Mouse (Mus musculus) monocyte, adult 2 months (primary cell): Measurements from ENCODE around the gene Cdk9.

ENCODE experiments used
- DNase-seq, 2 experiments: peaks; one replicate each; pipeline ENCODE4 v3.0.0; 2022; ENCODE audit warnings: low spot score in 2 of 2, low read depth in 1 of 2

Cdk9 gene

GRCm38 (mm10) chr2:32734480-32734879, 21.6 kb upstream of the Cdk9 start:
- DNase-seq = no peak

DNA sequence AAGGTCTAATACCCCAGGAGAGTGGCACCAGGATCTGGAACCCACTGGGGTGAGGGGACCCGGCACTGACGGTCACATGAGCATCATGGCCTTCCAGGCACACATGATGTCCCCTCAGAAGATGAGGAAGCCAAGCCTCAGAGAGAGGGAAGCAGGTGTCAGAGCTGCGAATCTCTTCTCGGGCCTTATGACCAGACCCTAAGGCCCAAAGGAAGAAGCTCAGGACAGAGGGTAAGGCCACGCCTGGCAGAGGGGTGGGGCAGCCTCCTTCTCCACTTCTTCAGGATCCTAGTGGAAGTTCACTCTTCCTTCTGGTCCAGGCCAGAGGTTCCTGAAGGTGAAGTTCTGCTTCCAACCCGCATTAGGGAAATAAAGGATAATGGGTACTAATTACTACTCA, 19.8 kb upstream of the Cdk9 start:
- DNase-seq = no peak

GRCm38 (mm10) chr2:32731911-32732310, 19.0 kb upstream of the Cdk9 start:
- DNase-seq = no peak

DNA sequence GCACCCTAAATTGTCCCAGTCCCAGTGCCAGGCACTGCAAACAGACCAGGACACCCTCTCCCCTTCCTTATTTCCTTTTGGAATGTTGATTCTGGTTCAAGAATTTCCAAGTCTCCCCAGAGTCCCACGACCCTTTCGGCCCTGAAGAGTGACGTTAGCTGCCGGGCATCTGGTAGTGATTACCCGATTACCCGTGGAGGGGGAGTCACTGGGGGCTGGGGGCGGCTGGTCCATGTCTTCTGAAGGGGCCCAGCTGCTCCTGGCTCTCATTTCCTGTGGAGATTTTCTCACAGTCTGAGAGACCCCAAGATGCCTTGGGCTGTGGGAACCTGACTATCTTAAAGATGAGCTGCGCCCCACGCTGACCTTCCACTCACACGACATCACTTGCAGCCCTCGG, 18.0 kb upstream of the Cdk9 start:
- DNase-seq = no peak

- no peak for DNase-seq
Measured at GRCm38 (mm10) chr2:32729547-32729946, 16.7 kb upstream of the Cdk9 start.

DNA sequence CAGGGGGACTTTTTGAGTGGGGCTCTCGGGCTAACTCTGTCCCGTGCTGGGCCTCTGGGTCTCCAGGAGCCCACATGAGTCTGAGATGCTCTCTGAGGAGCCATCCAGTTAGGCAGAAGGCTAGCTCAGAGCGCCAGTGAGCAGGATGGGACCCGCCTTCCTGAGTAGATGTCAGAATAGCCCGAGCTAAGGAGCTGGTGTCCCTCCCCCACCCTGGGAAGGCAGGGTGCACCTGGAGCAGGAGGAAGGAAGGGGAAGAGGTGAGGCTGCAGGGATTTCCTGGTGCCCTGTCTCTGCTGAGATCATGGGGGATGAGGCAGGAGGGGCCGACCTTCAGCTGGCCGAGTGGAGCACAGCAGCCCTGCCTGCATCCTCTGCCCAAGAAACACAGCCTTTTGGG, 15.6 kb upstream of the Cdk9 start:
- no peak for DNase-seq

DNA sequence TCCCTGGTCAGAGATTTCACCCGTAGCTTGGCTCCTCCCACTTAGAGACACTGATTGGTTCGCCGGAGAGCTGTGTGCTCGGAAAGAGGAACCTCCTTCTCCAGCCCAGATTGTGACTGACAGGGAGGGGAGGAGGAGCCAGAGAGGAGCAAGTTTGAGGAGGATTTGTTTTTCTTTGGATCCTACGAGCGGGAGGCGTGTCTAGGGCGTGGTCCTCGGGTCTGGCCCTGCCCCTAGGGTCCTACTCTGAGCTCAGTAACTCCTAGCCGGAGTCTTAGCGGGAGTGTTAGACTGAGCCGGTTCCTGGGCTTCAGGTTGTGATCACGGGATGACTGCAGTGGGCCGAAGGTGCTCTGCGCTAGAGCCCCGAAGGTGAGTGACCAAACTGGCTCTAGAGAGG, 14.6 kb upstream of the Cdk9 start:
- DNase-seq = peak; percentile 68

- no peak for DNase-seq
Measured at GRCm38 (mm10) chr2:32724832-32725790, 12.2 kb upstream of the Cdk9 start.

DNA sequence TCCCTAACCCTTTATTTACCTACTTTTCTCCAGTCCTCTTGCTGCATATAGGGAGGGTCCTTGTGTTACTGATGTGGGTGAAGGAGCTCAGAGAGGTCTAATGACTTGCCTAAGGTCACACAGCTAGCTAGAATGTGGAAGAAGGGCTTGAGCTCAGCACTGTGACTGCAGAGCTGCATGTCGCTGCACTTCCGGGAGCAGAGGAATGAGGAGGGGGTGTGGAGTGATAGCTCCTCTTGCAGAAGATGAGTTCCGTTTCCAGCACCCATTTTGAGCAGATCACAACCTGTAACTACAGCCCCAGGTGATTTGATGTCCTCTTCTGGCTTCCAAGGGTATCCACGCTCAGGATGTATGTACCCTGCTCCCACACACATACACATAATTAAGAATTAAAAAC, 11.3 kb upstream of the Cdk9 start:
- no peak for DNase-seq

DNA sequence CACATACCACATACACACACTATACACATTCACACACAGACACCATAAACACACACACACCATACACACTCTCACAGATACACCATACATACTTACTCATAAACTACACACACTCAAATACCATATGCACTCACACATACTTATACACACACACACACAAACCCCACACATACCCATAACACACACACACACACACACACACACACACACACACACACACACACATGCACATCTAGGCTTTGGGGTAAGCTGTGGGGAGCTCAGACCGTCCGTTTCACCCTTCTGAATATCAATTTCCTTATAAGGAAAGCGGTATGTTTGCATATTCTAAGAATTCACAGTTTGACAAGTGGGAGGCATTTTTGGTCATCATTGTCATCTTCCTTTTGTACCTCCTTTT, 9.7 kb upstream of the Cdk9 start:
- DNase-seq = no peak

DNA sequence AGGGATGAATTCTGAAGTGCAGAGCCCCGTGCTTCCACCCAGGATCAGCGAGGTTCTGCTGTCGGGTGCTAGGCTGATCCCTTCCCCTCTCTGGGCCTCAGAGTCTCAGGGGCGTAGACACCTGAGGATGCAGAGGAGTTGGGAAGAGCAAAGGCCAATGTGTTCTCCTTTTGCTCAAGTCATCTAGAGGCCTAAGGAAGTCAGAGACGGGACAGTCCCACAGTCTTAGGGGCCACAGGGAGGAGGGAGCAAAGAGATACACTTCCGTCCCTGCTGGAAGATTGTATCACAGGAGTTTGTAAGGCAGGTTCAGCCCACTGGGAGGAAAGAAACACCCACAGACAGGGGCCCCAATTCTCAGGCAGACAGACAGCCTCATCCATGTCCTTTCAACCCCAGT, 9.2 kb upstream of the Cdk9 start:
- DNase-seq = peak in 1 of 2 experiments; percentile 33

DNA sequence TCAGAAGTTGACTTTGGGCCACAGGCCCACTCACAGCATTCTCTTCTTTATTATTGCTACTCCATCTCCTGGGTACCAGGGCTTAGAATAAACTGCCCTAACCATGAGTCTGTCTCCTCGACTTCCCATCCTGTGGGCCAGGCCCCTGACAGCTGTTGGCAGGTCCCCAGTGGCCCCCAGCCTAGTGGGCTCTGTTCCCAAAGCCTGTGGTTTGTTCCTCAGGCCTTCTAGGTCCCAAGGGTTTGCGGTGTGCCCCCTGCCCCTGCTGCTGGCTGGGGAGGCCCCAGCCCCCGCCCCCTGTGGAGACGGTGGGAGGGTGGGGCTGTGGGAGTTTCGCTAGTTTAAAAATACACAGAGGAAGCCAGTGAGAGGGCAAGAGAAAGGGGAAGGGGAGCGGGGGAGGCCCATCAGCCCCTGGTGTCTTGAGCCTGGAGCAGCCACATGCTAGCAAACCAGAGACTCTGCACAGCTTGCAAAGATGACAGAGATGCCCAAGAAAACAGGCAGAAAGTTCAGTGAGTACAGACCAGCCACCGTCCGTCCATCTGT, 7.9 kb upstream of the Cdk9 start, which contains the start of gene Sh2d3c:
TSS of gene Sh2d3c (plus strand) at position 375 of the 549 bp plus-strand sequence.
- DNase-seq = peak in 1 of 2 experiments; percentile 39

- no peak for DNase-seq
Measured at GRCm38 (mm10) chr2:32720053-32720452, 7.2 kb upstream of the Cdk9 start.

DNA sequence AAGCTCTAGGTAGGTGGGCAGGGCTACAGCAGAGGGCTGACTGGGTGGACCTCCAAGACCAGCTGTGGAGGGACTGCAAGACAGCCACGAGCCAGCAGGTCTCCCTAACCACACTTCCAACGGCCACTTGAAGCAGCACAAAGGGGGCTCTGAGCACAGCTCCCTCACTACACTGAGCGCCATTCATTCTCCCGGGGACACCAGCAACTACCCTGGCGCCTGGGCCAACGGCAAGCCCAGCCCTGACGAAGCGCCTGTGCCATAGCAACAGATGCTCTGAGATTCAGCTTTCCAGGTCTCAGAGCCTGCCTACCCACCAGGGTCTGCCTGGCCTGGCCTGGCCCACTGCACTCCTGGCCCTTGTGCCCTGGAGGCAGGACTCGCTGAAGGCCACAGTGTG, 5.9 kb upstream of the Cdk9 start:
- no peak for DNase-seq

- DNase-seq = peak; percentile 77
Measured at GRCm38 (mm10) chr2:32714987-32715425, 2.1 kb upstream of the Cdk9 start.

- DNase-seq = no peak
Measured at GRCm38 (mm10) chr2:32714117-32714986, 1.5 kb upstream of the Cdk9 start.

GRCm38 (mm10) chr2:32712586-32712933, 316 bp downstream of the Cdk9 start:
- DNase-seq = peak; percentile 83 to 93

- DNase-seq = peak in 1 of 2 experiments; percentile 54
Measured at GRCm38 (mm10) chr2:32712108-32712551, 746 bp downstream of the Cdk9 start.

- no peak for DNase-seq
Measured at GRCm38 (mm10) chr2:32711301-32712056, 1.4 kb downstream of the Cdk9 start.

DNA sequence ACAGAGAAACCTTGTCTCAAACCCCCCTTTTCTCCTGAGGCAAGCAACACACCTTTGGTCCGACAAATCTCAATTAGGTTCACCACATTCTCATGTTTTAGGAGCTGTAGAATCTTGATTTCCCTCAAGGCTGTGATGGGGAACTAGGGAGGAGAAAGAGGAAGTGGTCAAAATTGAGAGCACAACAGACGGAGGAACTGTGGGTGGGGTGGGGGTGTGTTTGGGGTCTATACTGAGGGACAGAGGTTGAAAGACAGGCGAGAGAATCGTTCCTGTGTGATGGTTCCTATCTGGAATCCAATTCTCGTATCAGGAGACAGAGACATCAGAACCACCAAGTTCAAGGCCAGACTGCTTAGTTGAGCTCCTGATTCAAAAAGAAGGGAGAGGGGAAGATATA, 2.5 kb downstream of the Cdk9 start:
- DNase-seq = peak in 1 of 2 experiments; percentile 44
